Mouse (Mus musculus) spleen, adult 12 weeks (tissue): Measurements from ENCODE around the gene Hjurp.

Experiments
- DNase-seq: peaks from one replicate; pipeline ENCODE4 v3.0.0; 2022; ENCODE audit warnings: low spot score

Gene Hjurp

GRCm38 (mm10) chr1:88279111-88280005 is 1.9 kb upstream of the Hjurp start:
- DNase-seq = no peak

- DNase-seq = no peak
Observed at GRCm38 (mm10) chr1:88277818-88278511, 532 bp upstream of the Hjurp start.

GRCm38 (mm10) chr1:88276524-88277097 is 822 bp downstream of the Hjurp start:
- no peak for DNase-seq

GRCm38 (mm10) chr1:88275698-88276523 is 1.5 kb downstream of the Hjurp start:
- DNase-seq = no peak

- no peak for DNase-seq
Observed at GRCm38 (mm10) chr1:88275078-88275680, 2.3 kb downstream of the Hjurp start.

GRCm38 (mm10) chr1:88274371-88275077 is 2.9 kb downstream of the Hjurp start:
- no peak for DNase-seq

GRCm38 (mm10) chr1:88273832-88274231 is 3.6 kb downstream of the Hjurp start:
- DNase-seq = no peak

- no peak for DNase-seq
Observed at GRCm38 (mm10) chr1:88273326-88273725, 4.1 kb downstream of the Hjurp start.

GRCm38 (mm10) chr1:88272851-88273250 is 4.6 kb downstream of the Hjurp start:
- DNase-seq = no peak

- DNase-seq = no peak
Observed at GRCm38 (mm10) chr1:88269539-88270309, 7.7 kb downstream of the Hjurp start.

GRCm38 (mm10) chr1:88268070-88268469 is 9.4 kb downstream of the Hjurp start:
- no peak for DNase-seq

- no peak for DNase-seq
Observed at GRCm38 (mm10) chr1:88267489-88267888, 9.9 kb downstream of the Hjurp start.

GRCm38 (mm10) chr1:88266123-88266522 is 11.3 kb downstream of the Hjurp start:
- no peak for DNase-seq

GRCm38 (mm10) chr1:88264869-88265240 is 12.6 kb downstream of the Hjurp start:
- DNase-seq = no peak

GRCm38 (mm10) chr1:88264237-88264868 is 13.1 kb downstream of the Hjurp start:
- no peak for DNase-seq

- DNase-seq = no peak
Observed at GRCm38 (mm10) chr1:88263778-88264177, 13.7 kb downstream of the Hjurp start.

GRCm38 (mm10) chr1:88262961-88263360 is 14.5 kb downstream of the Hjurp start:
- no peak for DNase-seq

- DNase-seq = no peak
Observed at GRCm38 (mm10) chr1:88262255-88262654, 15.2 kb downstream of the Hjurp start.

- DNase-seq = no peak
Observed at GRCm38 (mm10) chr1:88261706-88262105, 15.7 kb downstream of the Hjurp start.
